Mouse (Mus musculus) urinary bladder, postnatal 25 days (tissue): ENCODE results near the gene Usf2.

ENCODE experiments used
- DNase-seq: peaks from one replicate; pipeline ENCODE4 v3.0.0; 2022; ENCODE audit warnings: low spot score

Usf2 gene

DNA sequence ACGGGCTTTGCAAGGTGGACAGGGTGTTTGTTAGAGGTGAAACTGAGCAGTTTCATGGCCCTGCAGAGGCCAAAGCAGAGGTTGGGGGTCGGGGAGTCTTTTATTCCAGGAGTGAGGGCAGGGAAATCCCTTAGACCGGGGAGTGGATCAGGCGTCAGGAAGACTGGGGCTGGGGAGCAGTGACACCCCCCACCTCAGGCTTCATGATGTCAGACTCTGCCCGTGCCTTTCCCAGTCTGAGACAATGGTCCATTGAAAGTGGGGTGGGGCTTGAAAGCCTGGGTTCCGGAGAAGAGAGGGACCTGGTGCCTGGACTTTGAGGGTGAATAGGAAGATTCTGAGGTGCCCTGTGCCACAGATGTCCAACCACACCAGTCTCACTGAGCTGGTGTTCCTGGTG lies 39.9 kb downstream of the Usf2 start:
- no peak for DNase-seq

DNA sequence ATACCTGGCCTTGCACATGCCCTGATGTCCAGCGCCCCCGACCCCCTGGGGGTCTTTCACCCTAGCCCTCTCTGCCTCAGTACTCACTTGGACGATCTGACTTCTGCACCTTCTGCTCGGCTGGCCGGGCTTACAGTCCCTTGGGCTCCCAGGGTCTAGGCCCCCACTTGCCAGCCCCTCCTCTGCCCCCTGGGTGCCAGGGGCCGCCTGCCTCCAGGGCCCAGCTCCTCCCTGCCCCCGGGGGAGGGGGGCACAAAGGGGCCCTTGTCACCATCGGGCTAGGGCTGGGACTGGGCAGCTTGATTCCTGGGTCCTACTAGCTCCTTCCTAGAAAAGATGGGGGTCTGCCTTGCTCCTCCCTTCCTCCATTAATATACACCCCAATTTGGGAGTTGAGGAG lies 41.9 kb downstream of the Usf2 start, which contains the start of gene Mag:
Gene Mag (minus strand): TSS at position 142 of the 400 bp plus-strand sequence.
- no peak for DNase-seq

DNA sequence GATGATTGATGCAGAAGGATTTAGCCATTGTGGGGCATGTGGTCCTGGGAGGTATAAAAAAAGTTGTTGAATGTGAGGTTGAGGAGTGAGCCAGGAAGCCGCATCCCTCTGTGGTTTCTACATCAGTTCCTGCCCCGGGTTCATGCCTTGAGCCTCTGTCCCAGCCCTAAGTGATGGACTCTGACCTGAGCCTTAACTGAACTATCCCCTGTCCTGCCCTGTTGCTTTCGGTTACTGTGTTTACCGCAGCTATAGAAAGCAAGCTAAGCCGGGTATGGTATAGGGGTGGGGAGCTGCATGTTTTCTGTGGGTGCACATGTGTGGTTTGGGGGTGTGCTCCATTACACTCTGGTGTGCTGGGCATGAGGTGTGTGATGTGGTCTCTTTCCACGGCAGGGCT lies 46.8 kb downstream of the Usf2 start:
- no peak for DNase-seq

DNA sequence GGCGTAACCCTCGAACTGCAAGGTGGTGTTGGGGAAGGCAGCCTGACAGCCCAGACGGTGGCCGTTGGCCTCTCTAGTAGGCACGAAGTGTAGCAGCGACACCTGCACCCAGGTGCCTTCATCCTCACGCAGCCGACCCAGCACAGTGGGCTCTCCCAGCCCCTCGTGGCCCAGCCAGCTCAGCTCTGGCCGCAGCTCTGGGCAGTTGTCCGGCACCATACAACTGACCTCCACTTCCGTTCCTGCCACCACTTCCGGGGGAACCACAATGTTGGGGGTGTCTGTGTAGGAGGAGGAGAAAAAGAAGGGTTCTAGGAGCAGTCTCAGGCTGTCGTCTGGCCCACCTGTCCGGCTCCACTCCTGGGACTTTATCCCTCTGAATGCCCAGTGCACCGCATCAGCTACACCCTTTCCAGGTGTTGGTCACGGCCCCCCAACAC lies 47.6 kb downstream of the Usf2 start:
- no peak for DNase-seq

DNA sequence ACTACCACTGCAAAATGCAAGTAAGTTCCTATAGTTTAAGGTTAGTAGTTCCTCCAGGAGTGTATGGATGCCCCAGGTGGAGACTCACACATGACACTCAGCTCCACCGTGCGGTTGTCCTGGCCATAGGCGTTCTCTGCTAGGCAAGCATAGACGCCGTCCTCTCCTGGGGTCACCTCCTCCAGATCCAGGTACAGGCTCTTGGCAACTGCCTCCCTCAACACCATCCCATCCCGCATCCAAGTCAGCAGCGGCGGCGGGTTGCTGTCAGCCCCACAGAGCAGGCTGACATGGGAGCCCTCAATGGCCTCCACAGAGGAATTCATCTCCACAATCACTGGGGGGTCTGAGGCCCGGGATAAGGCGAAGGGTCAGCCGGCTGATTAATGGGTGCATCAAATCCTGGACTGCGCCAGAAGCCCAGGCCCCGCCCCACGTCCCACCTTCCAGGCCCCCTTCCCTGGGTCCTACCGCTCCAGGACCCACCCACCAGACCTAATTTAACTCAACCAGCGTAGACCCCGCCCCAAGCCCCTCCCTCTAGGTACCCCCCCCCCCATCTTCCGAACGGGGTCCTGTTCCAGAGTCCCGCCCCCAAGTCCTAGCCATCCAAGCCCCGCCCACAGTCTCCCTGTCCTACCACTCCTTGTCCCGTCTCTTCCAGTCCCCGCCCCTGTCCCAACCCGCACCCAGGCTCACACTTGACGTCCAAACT lies 48.2 kb downstream of the Usf2 start:
- no peak for DNase-seq

DNA sequence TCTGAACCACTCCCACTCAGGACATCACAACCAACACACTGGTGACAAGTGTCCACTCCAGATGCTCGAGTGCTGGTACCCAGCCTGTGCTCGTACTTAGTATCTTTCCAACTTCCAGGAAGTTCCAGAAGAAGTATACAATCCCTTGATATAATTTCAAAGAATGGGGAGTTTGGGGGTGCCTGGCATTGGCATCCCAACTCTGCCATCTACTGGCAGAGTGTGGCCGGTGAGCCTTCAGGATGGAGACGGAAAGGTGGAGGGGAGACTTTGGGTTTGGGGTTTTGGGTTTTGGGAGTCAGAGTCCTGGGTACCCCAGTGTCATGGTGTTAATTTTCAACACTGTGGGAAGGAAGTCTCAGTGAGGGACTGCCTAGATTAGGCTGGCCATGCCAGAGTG lies 52.6 kb downstream of the Usf2 start:
- no peak for DNase-seq
